Mouse (Mus musculus): ENCODE data around the gene Dmgdh.

The Dmgdh gene

DNA sequence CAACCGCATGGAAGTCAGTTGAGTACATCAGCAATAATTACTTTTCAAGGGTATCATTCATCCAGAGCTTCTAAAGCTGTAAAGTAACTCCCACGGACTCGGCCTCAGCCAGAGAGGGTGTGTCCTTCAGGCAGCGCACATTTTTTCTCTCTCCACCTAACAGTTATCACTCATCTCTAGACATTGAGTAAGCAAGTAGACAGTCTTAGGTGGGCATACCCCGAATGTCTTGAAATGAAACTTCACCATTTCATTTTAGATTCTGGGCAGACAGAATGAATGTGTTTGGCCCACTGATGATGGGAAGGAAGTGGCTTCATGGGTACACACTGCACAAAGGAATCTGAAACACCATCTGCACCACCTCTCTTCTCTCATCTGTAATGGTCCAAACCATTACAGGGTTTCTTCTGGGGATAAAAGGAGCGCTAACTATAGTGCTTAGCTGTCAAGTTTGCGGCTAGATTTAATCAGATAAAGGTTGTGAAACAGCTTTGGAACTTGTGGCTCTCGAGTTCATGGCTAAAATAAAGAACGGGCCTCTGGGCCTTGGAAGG lies 96.9 kb downstream of the Dmgdh start:
- in situ Hi-C loops (cut with MboI; ENCODE audit: unreplicated experiment in 2 of 2), result no loop called here

GRCm38 (mm10) chr13:93771588-93772278 lies 97.5 kb downstream of the Dmgdh start, which contains the start of gene Arsb:
TSS of gene Arsb (plus strand) at chr13:93771630.
- in situ Hi-C loops (cut with MboI; ENCODE audit: unreplicated experiment in 2 of 2), result no loop called here

- in situ Hi-C loops (cut with MboI; ENCODE audit: unreplicated experiment in 2 of 2), result no loop called here
Observed at GRCm38 (mm10) chr13:93772279-93772636, 98.0 kb downstream of the Dmgdh start.

- in situ Hi-C loops (cut with MboI; ENCODE audit: unreplicated experiment in 2 of 2), result no loop called here
Observed at GRCm38 (mm10) chr13:93772861-93773260, 98.6 kb downstream of the Dmgdh start.

DNA sequence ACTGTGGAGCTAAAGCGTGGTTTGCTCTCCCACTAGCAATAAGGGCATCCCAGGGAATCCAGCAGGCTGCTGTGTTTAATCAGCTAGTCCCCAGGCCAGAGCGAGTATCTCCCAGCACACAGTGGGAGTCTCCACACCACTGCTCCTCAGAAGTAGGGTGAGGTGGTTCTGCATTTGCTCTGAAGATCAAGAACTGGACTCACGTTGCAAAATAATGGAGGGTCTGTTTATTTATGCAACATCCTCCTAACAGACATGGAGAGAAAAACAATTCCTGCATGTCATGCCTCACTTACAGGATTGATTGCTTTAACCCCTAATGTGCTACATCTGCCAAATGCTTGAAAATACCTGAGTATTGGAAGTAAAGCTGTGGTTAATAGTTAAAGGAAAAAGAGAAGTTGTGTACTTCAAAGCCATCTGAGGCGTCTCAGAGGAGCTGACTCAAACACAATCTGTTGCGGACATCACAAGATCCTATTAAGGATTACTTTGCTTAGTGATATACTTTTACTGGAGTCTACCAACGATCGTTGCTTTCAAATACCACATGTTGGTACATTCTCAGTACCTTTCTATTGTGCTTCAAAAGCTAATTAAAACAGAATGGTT lies 99.6 kb downstream of the Dmgdh start:
- in situ Hi-C loops (cut with MboI; ENCODE audit: unreplicated experiment in 2 of 2), result no loop called here

GRCm38 (mm10) chr13:93782823-93783222 lies 108.6 kb downstream of the Dmgdh start:
- in situ Hi-C loops (cut with MboI; ENCODE audit: unreplicated experiment in 2 of 2), result loop anchor here (25.0 kb wide), 4 partner anchors 579 to 1554 kb away; partner anchors contain the start of gene Ap3b1 (in 1 of the 2)

- in situ Hi-C loops (cut with MboI; ENCODE audit: unreplicated experiment in 2 of 2), result loop anchor here (25.0 kb wide), 4 partner anchors 577 to 1552 kb away; partner anchors contain the start of gene Ap3b1 (in 1 of the 2)
Observed at GRCm38 (mm10) chr13:93785329-93785728, 111.1 kb downstream of the Dmgdh start.

- in situ Hi-C loops (cut with MboI; ENCODE audit: unreplicated experiment in 2 of 2), result loop anchor here (25.0 kb wide), 4 partner anchors 576 to 1551 kb away; partner anchors contain the start of gene Ap3b1 (in 1 of the 2)
Observed at GRCm38 (mm10) chr13:93786051-93786450, 111.8 kb downstream of the Dmgdh start.

DNA sequence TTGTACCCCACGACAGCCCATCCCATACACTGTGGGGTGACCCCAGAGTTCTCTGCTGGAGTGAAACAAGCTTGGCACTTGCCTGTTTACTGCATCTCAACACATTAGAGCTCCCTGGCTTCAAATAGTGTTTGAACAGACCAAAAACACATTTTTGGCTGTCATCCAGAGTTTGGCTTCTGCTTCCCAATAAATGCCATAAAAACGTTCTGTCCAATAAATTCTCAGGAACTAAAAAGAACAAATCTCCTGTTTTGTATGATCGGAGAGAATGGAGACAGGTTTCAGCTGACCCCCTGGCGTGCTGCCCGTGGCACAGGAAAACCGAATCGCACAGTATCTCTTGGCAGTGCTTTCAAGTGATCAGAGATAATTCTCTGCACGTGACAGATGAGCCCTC lies 113.4 kb downstream of the Dmgdh start:
- in situ Hi-C loops (cut with MboI; ENCODE audit: unreplicated experiment in 2 of 2), result loop anchor here (25.0 kb wide), 4 partner anchors 575 to 1550 kb away; partner anchors contain the start of gene Ap3b1 (in 1 of the 2)

DNA sequence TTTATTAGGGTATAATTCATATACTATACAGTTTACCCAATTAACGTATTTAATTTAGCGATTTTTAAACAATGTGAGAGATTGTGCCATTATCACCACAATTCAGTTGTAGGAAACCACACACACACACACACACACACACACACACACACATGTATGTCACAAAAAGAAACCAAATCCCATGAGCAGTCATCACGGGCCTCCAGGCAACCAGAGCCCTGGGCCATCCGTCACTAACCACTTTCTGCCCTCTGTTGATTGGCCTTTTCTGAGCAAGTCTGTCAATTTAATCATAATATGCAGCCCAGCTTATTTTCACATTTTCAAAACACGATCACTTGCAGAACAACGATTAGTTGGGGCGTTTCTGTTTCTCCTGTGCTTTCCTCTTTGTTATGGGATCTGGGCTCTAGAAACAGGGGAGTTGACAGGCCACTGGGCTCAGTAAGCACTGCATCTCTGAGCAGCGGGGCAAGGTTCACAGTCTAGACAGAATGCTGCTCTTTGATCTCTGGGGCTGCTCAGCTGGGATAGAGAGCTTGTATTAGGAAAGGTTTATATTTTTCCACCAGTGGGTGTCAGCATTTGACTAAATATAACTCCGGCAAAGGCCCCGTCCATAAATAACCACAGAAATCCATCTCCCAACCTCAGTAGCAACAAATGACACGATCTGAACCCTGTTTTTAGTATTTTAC lies 118.9 kb downstream of the Dmgdh start:
- in situ Hi-C loops (cut with MboI; ENCODE audit: unreplicated experiment in 2 of 2), result loop anchor here (5.0 to 25.0 kb wide), 8 partner anchors 269 to 1544 kb away; partner anchors contain the start of gene Ap3b1 (in 1 of the 2)

- in situ Hi-C loops (cut with MboI; ENCODE audit: unreplicated experiment in 2 of 2), result loop anchor here (5.0 to 25.0 kb wide), 8 partner anchors 269 to 1544 kb away; partner anchors contain the start of gene Ap3b1 (in 1 of the 2)
Observed at GRCm38 (mm10) chr13:93793643-93794182, 119.5 kb downstream of the Dmgdh start.

GRCm38 (mm10) chr13:93797011-93797600 lies 122.9 kb downstream of the Dmgdh start:
- in situ Hi-C loops (cut with MboI; ENCODE audit: unreplicated experiment in 2 of 2), result loop anchor here (10.0 to 25.0 kb wide), 7 partner anchors 348 to 1540 kb away; partner anchors contain the start of gene Ap3b1 (in 1 of the 2)

All from v-Abl transformed pro-B cells (cell line).